Mouse (Mus musculus) cerebellum, adult 9-10 months (tissue): Measurements from ENCODE around the gene Opcml.
A peak's percentile ranks its signal among the peaks of the same experiment; 100 is the strongest.

ENCODE experiments used
- DNase-seq: peaks from one replicate; pipeline ENCODE4 v3.0.0; 2022

Gene Opcml

DNA sequence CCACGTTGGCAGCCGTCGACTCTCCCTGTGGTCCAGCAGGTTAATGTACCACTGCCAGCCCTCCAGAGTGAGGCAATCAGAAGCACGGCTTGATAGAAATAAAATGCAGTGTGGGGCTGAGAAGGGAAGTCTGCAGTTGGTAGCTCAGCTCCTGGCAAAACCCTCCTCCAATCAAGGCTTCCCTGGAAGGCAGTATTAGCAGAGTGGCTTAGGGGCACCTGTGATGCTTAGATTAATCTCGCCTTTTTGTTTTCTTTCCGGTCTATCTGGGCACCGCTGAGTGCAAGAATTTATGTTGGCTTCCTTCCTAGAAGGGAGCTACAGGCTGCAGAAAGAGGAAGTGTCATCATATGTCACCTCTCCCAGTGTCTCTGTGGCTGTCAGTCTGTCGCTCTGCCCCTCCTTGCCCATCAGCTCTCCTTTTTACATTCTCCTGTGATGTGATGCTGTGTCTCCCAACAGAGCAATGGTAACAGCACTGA, 778.5 kb downstream of the Opcml start:
- DNase-seq, result peak; percentile 94

DNA sequence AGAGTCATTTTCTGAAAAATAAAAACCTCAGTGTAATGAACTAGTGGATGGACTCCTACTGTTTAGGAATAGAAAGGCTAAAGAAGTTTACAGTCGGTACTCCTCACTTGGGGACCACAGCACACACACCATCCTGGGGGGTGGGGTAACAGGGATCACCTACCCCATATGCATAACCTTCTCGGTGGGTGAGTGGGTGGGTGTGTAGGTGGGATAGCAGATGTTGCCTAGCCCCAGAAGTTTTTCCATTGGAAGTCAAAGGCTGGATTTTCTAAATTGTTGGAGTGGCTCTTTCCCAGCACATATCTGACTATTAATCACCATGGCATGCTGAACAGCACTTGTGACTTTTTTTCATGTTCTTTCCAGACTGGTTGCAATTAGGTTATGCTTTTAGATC, 779.2 kb downstream of the Opcml start:
- peak; percentile 60 for DNase-seq

DNA sequence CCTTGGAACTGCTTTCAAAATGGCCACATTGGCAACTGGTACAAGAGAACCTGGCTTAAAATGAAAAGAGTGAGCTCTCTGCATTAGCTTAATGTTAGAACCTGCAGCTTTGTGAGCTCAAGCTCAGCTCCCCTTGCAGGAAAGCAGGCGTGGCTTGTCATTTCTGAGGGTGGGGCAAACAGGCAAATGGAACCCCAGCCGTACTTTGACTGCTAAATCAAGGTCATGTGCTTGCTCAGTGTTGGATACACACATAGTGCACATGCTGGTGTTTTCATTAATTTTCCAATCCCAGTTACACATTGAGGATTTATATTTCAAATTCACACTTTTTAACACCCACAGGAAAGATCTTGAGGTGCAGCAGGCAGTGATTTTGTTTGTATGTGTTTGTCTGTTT, 781.1 kb downstream of the Opcml start:
- DNase-seq, result no peak

DNA sequence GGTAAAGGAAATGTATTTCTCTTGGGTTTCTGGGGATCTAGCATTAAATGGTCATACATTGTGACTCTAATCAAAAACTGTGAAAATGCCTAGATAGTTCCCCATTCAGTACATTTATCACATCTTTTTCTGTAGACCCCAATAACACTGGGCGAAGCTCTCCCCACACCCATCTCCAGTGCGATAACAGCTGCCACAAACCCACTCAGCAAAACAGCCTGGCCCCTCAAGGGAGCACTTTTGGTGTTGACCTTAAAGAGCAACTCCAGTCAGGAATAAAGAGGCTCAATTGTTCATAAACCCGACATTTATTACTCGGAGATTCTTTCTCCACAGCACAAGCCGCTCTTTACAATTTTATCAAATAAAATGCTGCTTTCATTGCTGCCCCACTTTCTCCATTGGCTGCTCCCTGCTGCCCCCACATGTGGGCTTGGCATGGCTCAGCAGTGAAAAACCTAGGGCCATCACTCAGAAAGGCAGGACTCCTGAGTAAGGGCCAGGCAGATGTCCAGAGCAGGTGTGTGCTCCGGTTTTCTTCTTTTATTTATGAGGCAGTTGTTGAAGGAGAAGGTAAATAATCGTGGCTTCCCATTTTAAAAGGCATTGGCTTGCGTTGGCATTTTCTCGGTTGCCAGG, 781.7 kb downstream of the Opcml start:
- no peak for DNase-seq

DNA sequence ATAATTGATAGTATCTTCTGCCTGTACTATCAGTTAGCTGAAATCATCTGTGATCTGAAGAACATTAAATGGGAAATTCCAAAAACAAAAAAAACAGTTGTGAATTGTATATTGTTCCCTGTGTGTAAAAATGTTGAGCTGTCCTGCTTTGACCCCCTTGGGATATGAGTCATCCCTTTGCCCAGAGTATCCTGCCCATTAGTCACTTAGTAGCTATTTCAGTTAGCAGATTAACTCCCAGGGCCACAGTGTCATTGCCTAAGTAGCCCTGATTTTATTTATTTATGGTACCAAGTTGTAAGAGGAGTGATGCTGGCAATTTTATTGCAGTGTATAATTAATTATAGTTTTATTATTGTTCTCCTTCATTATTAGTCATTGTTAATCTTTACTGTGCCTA, 788.2 kb downstream of the Opcml start:
- DNase-seq, result no peak

DNA sequence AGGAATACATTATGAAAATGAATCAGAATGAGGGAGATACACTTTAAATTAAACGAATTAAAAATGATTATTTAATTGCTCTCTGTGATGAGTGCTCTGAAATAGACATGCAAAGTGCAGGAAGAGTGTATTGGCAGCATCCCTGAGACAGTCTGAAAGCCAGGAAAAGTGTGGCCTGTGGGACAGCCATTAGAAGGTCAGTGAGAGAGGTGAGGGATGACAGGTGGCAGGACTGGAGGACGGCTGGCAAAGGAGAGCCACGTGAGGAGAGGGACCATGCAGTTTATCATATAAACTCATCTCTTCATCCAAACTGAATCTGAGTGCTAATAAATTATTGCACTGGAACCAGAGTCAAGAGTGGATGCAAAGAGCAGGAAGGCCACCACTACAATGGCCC, 796.7 kb downstream of the Opcml start:
- no peak for DNase-seq

DNA sequence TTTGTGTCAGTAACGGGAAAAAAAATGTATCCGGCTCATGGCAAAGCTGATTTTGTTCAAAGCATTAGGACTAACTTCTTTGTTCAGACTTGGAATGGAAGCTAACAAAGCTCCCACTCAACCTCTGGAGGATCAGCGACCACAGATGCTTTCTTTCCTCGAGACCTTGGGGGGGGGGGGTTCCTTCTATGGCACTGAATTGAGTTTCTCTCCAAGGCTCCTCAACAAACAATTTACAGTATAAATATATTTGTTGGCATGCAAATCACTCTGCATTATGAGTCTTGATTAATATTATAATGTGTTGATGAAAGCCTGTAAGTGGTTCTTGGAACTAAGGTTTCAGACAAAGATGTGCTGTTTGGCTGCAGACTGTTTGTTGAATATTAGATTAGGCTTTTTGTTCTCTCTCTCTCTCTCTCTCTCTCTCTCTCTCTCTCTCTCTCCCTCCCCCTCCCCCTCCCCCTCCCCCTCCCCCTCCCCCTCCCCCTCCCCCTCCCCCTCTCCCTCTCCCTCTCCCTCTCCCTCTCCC, 797.3 kb downstream of the Opcml start:
- no peak for DNase-seq

DNA sequence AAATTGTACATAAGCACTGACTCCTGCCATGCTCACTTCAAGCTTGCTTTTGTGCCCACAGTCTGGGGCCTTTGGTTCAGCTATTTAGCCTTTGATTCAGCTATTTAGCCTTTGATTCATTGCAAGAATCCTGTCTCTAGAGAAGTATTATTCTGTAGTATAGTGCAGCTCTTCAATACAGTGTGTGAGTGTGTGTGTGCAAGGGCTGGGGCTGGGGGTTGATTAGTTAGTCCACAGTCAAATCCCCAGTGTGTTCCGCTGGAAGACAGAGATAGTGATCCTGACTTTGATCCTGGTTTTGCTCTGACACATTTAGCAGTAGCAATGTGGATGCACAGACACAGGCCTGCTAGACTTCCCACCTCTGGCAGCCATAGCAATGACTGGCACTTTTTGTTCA, 797.9 kb downstream of the Opcml start:
- DNase-seq, result no peak

DNA sequence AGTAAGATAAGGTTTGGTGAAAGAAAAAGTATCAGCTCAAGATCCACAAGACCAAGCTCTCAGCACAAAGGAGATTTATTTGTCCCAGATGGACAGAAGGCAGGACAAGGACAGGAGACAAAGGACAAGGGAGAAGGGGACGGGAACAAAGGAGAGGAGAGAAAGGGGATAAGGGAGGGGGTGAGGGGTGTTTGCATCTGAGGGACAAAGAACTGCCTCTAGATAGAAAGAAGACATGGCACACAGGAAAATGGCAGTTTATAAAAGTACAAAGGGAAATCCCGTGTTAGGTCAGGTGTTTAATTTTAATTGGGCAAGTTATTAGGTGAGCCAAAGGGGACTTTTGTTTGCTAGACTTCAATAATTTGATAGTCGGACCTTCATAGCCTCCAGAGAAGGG, 801.6 kb downstream of the Opcml start:
- DNase-seq, result no peak

DNA sequence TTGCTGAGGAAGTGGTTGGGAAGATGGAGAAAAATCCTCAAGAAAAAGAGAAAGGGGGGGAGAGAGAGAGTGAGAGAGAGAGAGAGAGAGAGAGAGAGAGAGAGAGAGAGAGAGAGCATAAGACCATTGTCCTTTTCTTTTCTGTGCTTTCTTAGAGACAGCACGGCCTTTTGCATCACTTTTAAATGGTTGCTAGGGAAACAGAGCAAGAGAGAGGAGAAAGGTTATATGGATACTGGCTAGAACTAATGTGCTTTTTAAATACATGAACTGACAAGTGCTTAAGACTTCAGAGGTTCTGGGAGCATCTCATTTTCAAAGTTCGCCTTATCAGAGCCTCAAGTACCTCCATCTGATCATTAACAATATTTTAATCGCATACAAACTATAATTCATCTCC, 804.5 kb downstream of the Opcml start:
- no peak for DNase-seq

DNA sequence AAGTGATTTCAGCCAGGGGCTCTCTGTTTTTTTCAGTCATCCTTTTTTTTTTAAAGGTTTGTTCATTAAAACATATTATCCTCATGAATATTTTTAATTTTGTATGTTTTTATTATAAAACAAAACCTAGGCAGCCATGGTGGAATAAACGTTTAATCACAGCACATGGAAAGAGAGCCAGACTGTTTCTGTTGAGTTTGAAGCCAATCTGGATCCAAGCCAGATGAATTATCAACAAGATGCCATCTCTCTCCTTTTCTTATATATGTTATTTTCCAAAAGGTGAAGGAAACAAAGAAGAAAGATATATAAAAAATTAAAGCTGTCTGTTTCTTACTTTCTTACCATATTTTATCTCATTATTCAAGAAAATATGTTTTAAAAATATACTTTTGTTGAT, 815.0 kb downstream of the Opcml start:
- peak; percentile 70 for DNase-seq

DNA sequence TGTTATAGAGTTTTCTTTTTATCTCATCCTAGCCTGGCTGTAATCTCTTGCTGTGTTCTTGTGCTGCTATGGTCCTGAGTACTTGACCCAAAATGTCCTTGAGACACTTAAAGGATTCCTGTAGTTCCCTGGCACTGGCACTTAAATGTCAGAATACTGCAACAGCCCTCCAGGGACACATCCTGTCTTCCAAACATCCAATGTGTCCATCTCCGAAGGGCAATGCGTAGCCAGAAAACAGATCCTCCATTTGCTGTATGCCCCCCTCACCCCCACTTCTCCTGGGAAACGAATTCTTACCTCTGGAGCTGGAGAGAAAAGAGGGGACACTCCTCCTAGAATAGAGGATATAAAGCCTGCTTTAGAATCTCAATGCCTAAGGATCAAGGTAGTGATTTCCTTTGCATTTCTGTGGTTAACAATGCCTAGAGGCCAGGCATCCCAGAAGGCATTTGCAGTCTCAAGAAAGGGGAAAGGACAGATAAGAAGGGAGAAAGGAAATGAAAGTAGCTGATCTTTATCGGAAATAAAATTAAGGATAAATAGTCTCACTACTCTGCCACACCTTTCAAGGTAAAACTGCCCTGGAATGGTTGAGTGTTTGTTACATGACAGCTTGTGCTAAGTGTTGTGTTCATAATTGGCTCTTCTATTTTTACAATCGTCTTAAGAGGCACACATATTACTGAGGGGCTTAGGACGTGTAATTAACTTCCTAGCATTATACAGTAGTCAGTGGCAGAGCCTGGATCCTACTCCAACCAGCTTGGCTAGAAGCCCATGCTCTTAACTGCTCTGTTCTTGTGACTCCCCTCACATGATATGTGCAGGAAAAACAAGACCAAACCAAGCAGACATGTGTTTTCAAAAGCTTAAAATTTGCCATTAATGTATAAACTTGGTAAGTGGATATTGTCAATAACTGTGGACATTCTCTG, 823.4 kb downstream of the Opcml start:
- DNase-seq, result peak; percentile 69

DNA sequence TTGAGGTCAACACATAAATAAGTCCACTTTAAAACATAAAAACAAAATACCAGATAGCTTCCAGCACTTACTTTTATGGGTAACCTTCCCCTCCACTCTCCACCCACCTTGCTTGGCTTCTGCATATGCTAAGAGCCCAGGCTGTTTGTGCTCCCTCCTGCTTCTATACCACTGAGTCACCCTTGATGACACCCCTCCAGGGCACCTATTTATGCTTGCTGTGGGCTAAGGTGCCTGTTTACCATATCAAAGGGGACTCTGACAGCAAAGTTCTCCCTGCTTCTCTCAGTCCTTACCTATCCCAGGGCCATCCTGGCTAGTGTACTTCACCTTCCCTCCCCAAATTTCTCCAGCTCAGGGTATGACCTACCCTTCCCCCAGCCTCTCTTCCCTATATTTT, 824.9 kb downstream of the Opcml start:
- no peak for DNase-seq

DNA sequence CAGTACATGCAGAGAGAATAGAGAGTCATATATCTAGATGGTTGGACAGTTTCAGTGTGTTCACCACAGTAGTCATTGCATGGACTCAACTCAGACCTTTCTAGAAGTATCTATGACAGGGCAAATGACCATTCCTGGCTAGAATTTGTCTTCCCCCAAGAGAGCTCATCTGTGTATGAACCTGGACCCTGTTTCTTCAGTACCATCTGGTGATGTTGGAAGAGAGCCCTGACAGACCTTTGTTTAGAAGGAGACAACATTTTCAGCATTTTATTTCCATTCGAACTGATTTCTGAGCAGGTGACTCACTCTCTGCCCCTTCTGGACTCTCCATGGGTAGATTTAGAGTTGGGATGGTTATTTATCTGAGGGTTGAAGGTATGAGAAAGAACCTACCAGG, 827.1 kb downstream of the Opcml start:
- DNase-seq, result peak; percentile 97

DNA sequence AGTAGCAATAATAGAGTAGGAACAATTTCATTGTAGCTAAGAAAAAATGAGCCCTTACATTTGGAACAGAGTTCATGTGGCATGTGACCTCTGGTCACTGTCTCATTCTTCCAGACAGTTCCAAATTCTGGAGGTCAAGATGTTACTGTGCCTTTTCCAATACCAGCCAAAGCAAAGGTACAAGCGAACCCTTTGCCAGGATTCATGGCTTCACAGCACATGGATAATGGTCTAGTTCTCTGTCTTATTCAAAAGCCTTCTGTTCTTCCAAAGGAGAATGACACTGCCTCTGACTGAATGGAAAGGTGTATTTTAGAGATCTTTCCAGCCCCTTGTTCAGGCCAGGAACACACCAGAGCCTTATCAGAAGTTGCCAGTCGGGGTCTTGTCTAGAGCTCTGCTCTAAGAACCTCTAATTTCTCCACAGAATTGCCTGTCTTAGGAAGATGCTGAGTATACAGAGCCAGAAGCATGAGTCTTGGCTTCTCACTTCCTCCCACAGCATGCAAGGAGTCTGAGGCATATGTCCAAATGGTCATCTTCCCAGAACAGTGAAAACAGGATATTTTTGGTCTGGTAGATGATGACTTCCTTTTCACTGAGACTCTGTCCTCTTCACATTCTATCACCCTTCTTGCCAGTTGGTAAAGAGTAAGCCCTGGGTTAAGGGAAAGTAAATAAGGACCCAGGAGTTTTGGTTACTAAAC, 827.8 kb downstream of the Opcml start:
- peak; percentile 90 for DNase-seq

DNA sequence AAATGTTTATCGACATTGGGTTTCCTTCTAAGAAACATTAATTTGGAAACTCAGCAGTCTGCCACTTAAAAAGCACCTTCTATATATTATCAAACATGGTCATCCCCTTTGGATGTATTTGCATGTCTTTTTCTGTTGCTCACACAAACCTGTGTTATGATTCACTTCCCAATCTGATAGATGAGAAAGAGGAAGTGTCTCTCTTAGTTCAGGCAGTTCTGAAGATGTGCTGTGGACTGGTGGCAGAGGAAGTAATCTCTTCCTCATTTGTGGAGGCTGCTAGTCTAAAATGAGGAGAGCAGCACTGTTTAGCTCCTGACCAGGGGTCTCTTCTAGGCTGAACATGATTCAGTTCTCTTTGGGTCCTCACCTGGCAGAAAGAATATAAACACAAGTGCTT, 831.4 kb downstream of the Opcml start:
- DNase-seq, result no peak

DNA sequence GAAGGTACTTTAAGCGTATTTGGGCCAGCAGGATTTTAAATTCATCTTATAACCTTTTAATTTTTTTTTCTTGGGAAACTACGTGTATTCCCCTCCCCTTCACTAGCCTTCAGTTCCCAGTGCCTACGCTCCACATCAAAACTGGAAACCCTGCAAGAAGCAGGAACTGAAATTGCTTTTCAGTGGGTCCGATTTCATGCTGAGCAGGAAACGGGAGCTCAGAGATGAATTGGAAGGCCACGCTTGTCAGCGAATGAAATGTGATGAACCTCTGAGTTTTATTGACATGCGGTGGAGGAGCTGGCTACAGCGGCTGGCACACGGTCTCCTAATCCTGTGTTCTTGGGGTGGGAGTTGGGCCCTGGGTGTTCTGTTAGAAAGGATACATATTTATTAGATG, 834.3 kb downstream of the Opcml start:
- no peak for DNase-seq

DNA sequence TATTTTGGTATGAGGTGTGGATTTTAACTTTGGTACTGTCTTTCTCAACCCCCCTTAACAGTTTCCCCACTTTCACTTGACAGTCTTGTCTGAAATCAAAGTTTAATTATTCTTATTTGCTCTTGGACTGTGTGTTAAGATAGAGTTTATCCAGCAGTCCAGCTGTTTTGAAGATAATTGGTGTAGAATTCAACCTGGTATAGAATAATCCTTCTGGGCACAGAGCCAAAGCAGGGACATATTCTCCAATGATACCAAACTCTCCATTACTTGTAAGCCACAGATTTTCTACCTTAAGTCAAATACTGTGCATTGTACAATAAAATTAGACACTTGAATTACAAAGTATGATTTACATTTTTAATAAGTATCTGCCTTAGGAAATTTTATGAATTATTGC, 852.2 kb downstream of the Opcml start:
- DNase-seq, result no peak

DNA sequence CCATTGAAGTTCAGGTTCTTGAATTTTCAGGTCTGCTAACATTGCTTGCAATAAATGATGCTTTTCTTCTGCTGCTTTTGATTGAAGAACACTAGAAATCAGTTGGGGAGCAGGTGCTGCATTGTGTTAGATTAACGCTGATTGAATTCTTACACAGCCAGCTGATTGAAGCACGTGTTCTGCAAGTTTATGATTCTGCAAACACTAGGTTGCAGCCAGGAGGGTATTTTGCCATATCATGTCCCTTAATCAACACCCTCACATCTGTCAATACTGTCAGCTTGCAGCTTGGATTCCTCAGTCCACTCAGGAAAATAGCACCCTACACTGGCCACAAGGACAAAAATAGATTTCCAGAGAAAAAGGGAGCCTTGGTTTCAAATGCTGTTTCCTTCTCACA, 853.5 kb downstream of the Opcml start:
- DNase-seq, result no peak

DNA sequence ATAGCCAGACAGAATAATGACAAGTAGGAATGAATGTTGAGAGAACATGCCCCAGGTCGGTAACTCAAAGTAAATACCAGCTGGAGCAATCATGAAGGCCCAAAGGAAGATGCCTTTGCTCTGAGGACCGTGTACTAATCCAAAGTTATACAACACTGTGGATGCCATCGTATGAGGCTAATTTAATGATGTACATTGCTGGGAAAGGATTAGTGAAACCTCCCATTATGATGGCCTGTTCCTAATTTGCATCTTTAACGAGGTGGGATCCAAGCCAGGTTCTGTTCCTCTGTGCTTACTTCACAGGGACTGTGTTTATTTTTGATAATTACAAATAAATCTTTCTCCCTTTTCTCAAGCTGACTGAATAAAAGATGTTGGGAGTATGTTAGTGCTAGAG, 859.5 kb downstream of the Opcml start:
- DNase-seq, result no peak

DNA sequence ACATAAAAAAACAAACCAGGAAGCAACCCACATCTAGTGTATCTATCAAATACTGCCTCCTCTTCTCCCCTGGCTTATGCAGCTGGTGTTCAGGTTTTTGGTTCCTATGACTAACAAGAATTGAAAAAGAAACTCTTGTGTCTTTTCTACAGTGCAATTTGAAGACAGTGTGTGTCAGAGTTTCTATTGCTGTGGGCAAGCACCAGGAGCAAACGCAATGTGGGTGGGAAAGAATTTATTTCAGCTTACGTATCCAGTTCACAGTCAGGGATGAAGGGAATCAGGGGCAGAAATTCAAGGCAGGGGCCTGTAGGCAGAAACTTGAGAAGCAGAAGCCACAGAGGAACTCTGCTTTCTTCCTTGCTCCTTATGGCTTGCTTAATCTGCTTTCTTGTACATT, 869.4 kb downstream of the Opcml start:
- no peak for DNase-seq

DNA sequence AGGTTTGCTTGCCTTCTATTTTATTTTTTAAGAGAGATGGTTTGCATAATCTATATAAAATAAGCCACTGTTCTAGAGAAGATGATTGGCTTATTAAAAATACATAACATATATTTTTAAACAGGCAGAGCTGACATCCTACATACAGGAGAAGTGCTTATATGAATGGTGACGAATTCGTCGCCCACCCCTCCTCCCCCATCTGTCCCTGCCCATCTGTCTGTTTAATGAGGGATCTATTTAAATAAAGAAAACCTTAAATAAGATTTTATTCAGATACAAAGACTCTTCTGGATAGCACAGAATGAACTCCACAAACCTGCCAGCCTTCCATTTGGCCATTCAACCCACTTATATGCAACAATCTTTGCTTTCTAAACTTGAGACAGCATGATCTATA, 872.3 kb downstream of the Opcml start:
- DNase-seq, result no peak

DNA sequence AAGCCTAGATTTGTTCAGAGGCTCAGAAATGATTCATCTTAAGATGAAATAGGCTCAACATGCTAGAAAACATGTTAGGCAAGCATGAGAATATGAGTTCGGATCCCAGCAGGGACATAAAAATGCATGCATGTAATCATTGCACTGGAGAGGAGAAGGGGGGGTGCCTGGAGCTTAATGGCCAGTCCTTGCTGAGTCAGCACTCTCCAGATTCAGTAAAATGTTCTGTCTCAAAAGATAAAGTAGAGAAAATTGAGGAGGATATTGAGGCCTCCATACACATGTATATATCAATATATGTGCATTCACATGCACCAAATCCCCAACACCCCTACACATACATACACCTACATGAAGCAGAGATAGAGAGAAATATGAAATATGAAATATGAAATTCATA, 889.7 kb downstream of the Opcml start:
- no peak for DNase-seq
